Comparison of ENCODE assay signal across 13 mouse cellular contexts in genomic region chr2:68315258-68315657, GRCm38 (mm10).
DNase-seq lines count a peak whose midpoint lies in the region; ATAC-seq and TF ChIP-seq lines count a peak whose summit lies in the region.
"Had no signal": no experiment of that assay in that cellular context is flagged by ENCODE, and none has a peak within 500 bp of the region (broad histone marks: within the 10 kb centered on the region; RNA-seq: fewer than 3 reads in every experiment).

No protein-coding gene starts in this region.

- peaks cover 31% of the 10 kb centered on the region for H3K4me1 ChIP-seq in heart, embryonic 12.5 days (replicated peaks)
- H3K4me1 ChIP-seq in lung, embryonic 14.5 days (ENCODE audit: insufficient read depth): no peaks in the 10 kb centered on the region
- peaks cover 13% of the 10 kb centered on the region for H3K4me1 ChIP-seq in hindbrain, embryonic 12.5 days

- 77% methylated on average over 11 of the region's 11 CpGs for WGBS in heart, embryonic 12.5 days
- WGBS in lung, embryonic 14.5 days: 64% methylated on average over 11 of the region's 11 CpGs
- WGBS in hindbrain, embryonic 12.5 days: 66% methylated on average over 11 of the region's 11 CpGs

- H3K27ac ChIP-seq in heart, embryonic 12.5 days (ENCODE audit: poor library complexity, severe bottlenecking): no peak overlapping the region
- no peak overlapping the region for H3K27ac ChIP-seq in lung, embryonic 14.5 days (ENCODE audit: low read depth)
- H3K27ac ChIP-seq in hindbrain, embryonic 12.5 days: no peak overlapping the region

- H3K27me3 ChIP-seq in heart, embryonic 12.5 days (replicated peaks): no peaks in the 10 kb centered on the region
- H3K27me3 ChIP-seq in lung, embryonic 14.5 days (ENCODE audit: insufficient read depth, low read length): no peaks in the 10 kb centered on the region
- H3K27me3 ChIP-seq in hindbrain, embryonic 12.5 days: no peaks in the 10 kb centered on the region
- H3K27me3 ChIP-seq: Patski had no signal

- H3K4me2 ChIP-seq in heart, embryonic 12.5 days: no peak overlapping the region
- H3K4me2 ChIP-seq in lung, embryonic 14.5 days: no peak overlapping the region
- no peak overlapping the region for H3K4me2 ChIP-seq in hindbrain, embryonic 12.5 days (replicated peaks)

- no peak for TF ChIP-seq CTCF in lung, embryonic 14.5 days (IDR thresholded peaks at IDR 0.05; ENCODE audit: low read depth)

- peak; percentile 86 for DNase-seq in heart, adult 11 months
- peak; percentile 24 for DNase-seq in lung, embryonic 14.5 days
- DNase-seq in lung, postnatal 25 days (ENCODE audit: low spot score): no peak
- peak; percentile 16 for DNase-seq in retina, embryonic 14.5 days (ENCODE audit: low spot score)
- DNase-seq in right cerebral cortex, postnatal 4 days: no peak
- DNase-seq: adrenal gland, postnatal 36 days; cerebellum, adult 9-10 months; kidney, adult 2 months had no signal

- H3K4me3 ChIP-seq in heart, embryonic 12.5 days: no peak overlapping the region
- no peak overlapping the region for H3K4me3 ChIP-seq in lung, embryonic 14.5 days (ENCODE audit: low read depth, low read length)
- no peak overlapping the region for H3K4me3 ChIP-seq in hindbrain, embryonic 12.5 days
- H3K4me3 ChIP-seq: erythroblast, embryonic 14.5 days had no signal

- no peak overlapping the region for H3K9ac ChIP-seq in heart, embryonic 12.5 days
- no peak overlapping the region for H3K9ac ChIP-seq in lung, embryonic 14.5 days
- no peak overlapping the region for H3K9ac ChIP-seq in hindbrain, embryonic 12.5 days

- H3K36me3 ChIP-seq in heart, embryonic 12.5 days: peaks cover 38% of the 10 kb centered on the region
- no peaks in the 10 kb centered on the region for H3K36me3 ChIP-seq in lung, embryonic 14.5 days (ENCODE audit: insufficient read depth)
- 0 out of 2 replicates have a peak, but pooled peaks cover 2% of the 10 kb centered on the region for H3K36me3 ChIP-seq in hindbrain, embryonic 12.5 days

- H3K9me3 ChIP-seq in heart, embryonic 12.5 days (replicated peaks): no peaks in the 10 kb centered on the region
- no peaks in the 10 kb centered on the region for H3K9me3 ChIP-seq in lung, embryonic 14.5 days (ENCODE audit: low read depth, low read length)
- no peaks in the 10 kb centered on the region for H3K9me3 ChIP-seq in hindbrain, embryonic 12.5 days (replicated peaks)

- no peak for ATAC-seq in heart, embryonic 12.5 days (ENCODE audit: insufficient number of reproducible peaks, low FRiP score)
- no peak for ATAC-seq in lung, embryonic 14.5 days (ENCODE audit: insufficient read depth)
- peak; percentile 46 for ATAC-seq in hindbrain, embryonic 12.5 days (ENCODE audit: low FRiP score)
- no peak for ATAC-seq in erythroblast, adult 5-6 weeks (replicated peaks; ENCODE audit: low FRiP score, poor library complexity, severe bottlenecking)
- ATAC-seq: Patski had no signal

Comparison
In these comparisons a context has a peak if more than half of its experiments do, and no peak if none do; other contexts are left out.
1. DNase-seq: peak in heart, adult 11 months (single experiment), lung, embryonic 14.5 days (single experiment) and retina, embryonic 14.5 days (single experiment); none in lung, postnatal 25 days (single experiment) and right cerebral cortex, postnatal 4 days (single experiment).